ENCODE assay signal across 8 mouse cellular contexts in genomic region chr11:54867049-54867385, GRCm38 (mm10). TPM values are rescaled to one million over a fixed set of nuclear protein-coding genes. Genes with fewer than 3 reads are reported as not detected.
DNase-seq lines count a peak whose midpoint lies in the region; ATAC-seq and TF ChIP-seq lines count a peak whose summit lies in the region.

No protein-coding gene starts in this region.

- no peak for TF ChIP-seq EP300 in liver, embryonic 14.5 days (IDR thresholded peaks at IDR 0.05; ENCODE audit: low read depth)

- TF ChIP-seq POLR2A in cortical plate, adult 2 months (IDR thresholded peaks at IDR 0.05; ENCODE audit: extremely low read depth, insufficient read depth, low read length) = no peak

- peaks cover 6% of the 10 kb centered on the region for H3K4me1 ChIP-seq in cortical plate, adult 2 months (ENCODE audit: control insufficient read depth, insufficient read depth, low read length)
- H3K4me1 ChIP-seq in hindbrain, embryonic 16.5 days (ENCODE audit: control insufficient read depth, insufficient read depth, low read depth, low read length) = peaks cover 23% of the 10 kb centered on the region
- peaks cover 9 to 29% of the 10 kb centered on the region in 2 experiments for H3K4me1 ChIP-seq in liver, embryonic 14.5 days (replicated peaks; ENCODE audit: control insufficient read depth in 2 of 2, insufficient read depth in 2 of 2, low read length in 1 of 2)
- H3K4me1 ChIP-seq in stomach, embryonic 15.5 days = peaks cover 14% of the 10 kb centered on the region

- TF ChIP-seq CTCF in cortical plate, adult 2 months (IDR thresholded peaks at IDR 0.05; ENCODE audit: extremely low read depth, insufficient read depth, low read length) = no peak
- TF ChIP-seq CTCF in liver, embryonic 14.5 days (IDR thresholded peaks at IDR 0.05; ENCODE audit: low read depth) = no peak

- H3K27ac ChIP-seq in cortical plate, adult 2 months (ENCODE audit: insufficient read depth, low read length) = peak overlapping the region; percentile 95
- peak overlapping the region; percentile 92 for H3K27ac ChIP-seq in hindbrain, embryonic 16.5 days (ENCODE audit: low read depth, low read length)
- peak overlapping the region; percentile 71 for H3K27ac ChIP-seq in liver, embryonic 14.5 days
- peak overlapping the region; percentile 92 for H3K27ac ChIP-seq in stomach, embryonic 15.5 days

- peak; percentile 40 to 43 for DNase-seq in right cerebral cortex, adult 2 months (ENCODE audit: low spot score in 2 of 2)
- no peak for DNase-seq in right cerebral cortex, postnatal 14 days
- DNase-seq in liver, embryonic 14.5 days (ENCODE audit: low read depth in 3 of 3, low spot score in 3 of 3) = peak in 2 of 3 experiments; percentile 47 to 52
- DNase-seq in layer of hippocampus, adult 9-11 months = no peak
- no peak for DNase-seq in urinary bladder, adult 2 months (ENCODE audit: low spot score)

- no peaks in the 10 kb centered on the region for H3K27me3 ChIP-seq in hindbrain, embryonic 16.5 days (replicated peaks; ENCODE audit: control insufficient read depth, insufficient read depth, low read length)
- no peaks in the 10 kb centered on the region for H3K27me3 ChIP-seq in liver, embryonic 14.5 days (ENCODE audit: control insufficient read depth, insufficient read depth, low read length)
- no peaks in the 10 kb centered on the region for H3K27me3 ChIP-seq in stomach, embryonic 15.5 days (replicated peaks)

- no peaks in the 10 kb centered on the region for H3K9me3 ChIP-seq in hindbrain, embryonic 16.5 days (ENCODE audit: control insufficient read depth, low read length)
- no peaks in the 10 kb centered on the region for H3K9me3 ChIP-seq in liver, embryonic 14.5 days (ENCODE audit: control insufficient read depth, low read length)
- H3K9me3 ChIP-seq in stomach, embryonic 15.5 days = no peaks in the 10 kb centered on the region

- ATAC-seq in hindbrain, embryonic 16.5 days = 0 out of 2 replicates have a peak, but pooled peaks have one; percentile 21
- peak; percentile 63 for ATAC-seq in liver, embryonic 14.5 days (ENCODE audit: insufficient read depth)
- ATAC-seq in stomach, embryonic 15.5 days (ENCODE audit: insufficient read depth, low FRiP score, low read depth) = peak; percentile 49

- peak overlapping the region; percentile 69 for H3K4me2 ChIP-seq in hindbrain, embryonic 16.5 days (ENCODE audit: low read length)
- H3K4me2 ChIP-seq in liver, embryonic 14.5 days (ENCODE audit: low read depth) = peak overlapping the region; percentile 81
- peak overlapping the region; percentile 52 for H3K4me2 ChIP-seq in stomach, embryonic 15.5 days

- 2% methylated on average over 5 of the region's 5 CpGs for WGBS in hindbrain, embryonic 16.5 days
- under 1% methylated on average over 5 of the region's 5 CpGs for WGBS in liver, embryonic 14.5 days (ENCODE audit: insufficient replicate concordance)
- WGBS in stomach, embryonic 15.5 days = under 1% methylated on average over 5 of the region's 5 CpGs

- peak overlapping the region; percentile 98 for H3K9ac ChIP-seq in hindbrain, embryonic 16.5 days (ENCODE audit: low read depth, low read length)
- H3K9ac ChIP-seq in liver, embryonic 14.5 days (replicated peaks) = peak overlapping the region; percentile 88
- peak overlapping the region; percentile 93 for H3K9ac ChIP-seq in stomach, embryonic 15.5 days

- H3K4me3 ChIP-seq in cortical plate, adult 2 months (ENCODE audit: insufficient read depth, low read length) = peak overlapping the region; percentile 75
- H3K4me3 ChIP-seq in hindbrain, embryonic 16.5 days (ENCODE audit: low read length) = peak overlapping the region; percentile 93
- H3K4me3 ChIP-seq in liver, embryonic 14.5 days (ENCODE audit: insufficient read depth in 1 of 2, low read depth in 2 of 2, low read length in 2 of 2) = peak overlapping the region; percentile 78 to 86
- peak overlapping the region; percentile 85 for H3K4me3 ChIP-seq in stomach, embryonic 15.5 days (replicated peaks)

- peaks cover 12% of the 10 kb centered on the region for H3K36me3 ChIP-seq in hindbrain, embryonic 16.5 days (ENCODE audit: control insufficient read depth, insufficient read depth, low read length)
- H3K36me3 ChIP-seq in liver, embryonic 14.5 days (replicated peaks; ENCODE audit: control insufficient read depth, insufficient read depth, low read depth) = peaks cover 20% of the 10 kb centered on the region
- H3K36me3 ChIP-seq in stomach, embryonic 15.5 days = peaks cover 26% of the 10 kb centered on the region

RNA-seq across cellular contexts. Expression of gene Hint1, which starts 0.8 kb away (rescaled TPM):
- 532 and 541 TPM in 2 replicates for polyA plus RNA-seq in cortical plate, adult 2 months (2012; rRNA removed)
- polyA plus RNA-seq in hindbrain, embryonic 16.5 days (2015; fragmentation: Nextera tagmentation; extraction: Ambion mirVana) = 728 and 827 TPM in 2 replicates
- polyA plus RNA-seq in liver, embryonic 14.5 days (2012; rRNA removed) = 293 and 330 TPM in 2 replicates
- polyA plus RNA-seq in liver, embryonic 14.5 days (2014; fragmentation: Nextera tagmentation; extraction: Ambion mirVana) = 442 and 509 TPM in 2 replicates
- polyA plus RNA-seq in stomach, embryonic 15.5 days (2015; fragmentation: Nextera tagmentation; extraction: Ambion mirVana) = 602 and 675 TPM in 2 replicates
- polyA plus RNA-seq in urinary bladder, adult 2 months (2012; rRNA removed) = 453 and 489 TPM in 2 replicates

RNA-seq across cellular contexts. Expression of gene Lyrm7, which starts 6.3 kb away (rescaled TPM):
- 24.4 and 25.1 TPM in 2 replicates for polyA plus RNA-seq in cortical plate, adult 2 months (2012; rRNA removed)
- polyA plus RNA-seq in hindbrain, embryonic 16.5 days (2015; fragmentation: Nextera tagmentation; extraction: Ambion mirVana) = 10.4 and 10.6 TPM in 2 replicates
- 1.8 and 2.0 TPM in 2 replicates for polyA plus RNA-seq in liver, embryonic 14.5 days (2012; rRNA removed)
- 5.4 and 6.4 TPM in 2 replicates for polyA plus RNA-seq in liver, embryonic 14.5 days (2014; fragmentation: Nextera tagmentation; extraction: Ambion mirVana)
- polyA plus RNA-seq in stomach, embryonic 15.5 days (2015; fragmentation: Nextera tagmentation; extraction: Ambion mirVana) = 7.5 and 11.6 TPM in 2 replicates
- polyA plus RNA-seq in urinary bladder, adult 2 months (2012; rRNA removed) = 5.0 and 6.3 TPM in 2 replicates

RNA-seq across cellular contexts. Expression of gene Gpx3, which starts 35.2 kb away (rescaled TPM):
- 4.1 and 5.9 TPM in 2 replicates for polyA plus RNA-seq in cortical plate, adult 2 months (2012; rRNA removed)
- 78.5 and 78.8 TPM in 2 replicates for polyA plus RNA-seq in hindbrain, embryonic 16.5 days (2015; fragmentation: Nextera tagmentation; extraction: Ambion mirVana)
- polyA plus RNA-seq in liver, embryonic 14.5 days (2012; rRNA removed) = 8.3 and 10.6 TPM in 2 replicates
- polyA plus RNA-seq in liver, embryonic 14.5 days (2014; fragmentation: Nextera tagmentation; extraction: Ambion mirVana) = 26.4 and 27.0 TPM in 2 replicates
- polyA plus RNA-seq in stomach, embryonic 15.5 days (2015; fragmentation: Nextera tagmentation; extraction: Ambion mirVana) = 164 and 171 TPM in 2 replicates
- polyA plus RNA-seq in urinary bladder, adult 2 months (2012; rRNA removed) = 53.0 and 110 TPM in 2 replicates

Comparison
In these comparisons a context has a peak if more than half of its experiments do, and no peak if none do; other contexts are left out.
1. DNase-seq: peak in right cerebral cortex, adult 2 months (2 of 2) and liver, embryonic 14.5 days (2 of 3); none in right cerebral cortex, postnatal 14 days (single experiment), layer of hippocampus, adult 9-11 months (single experiment) and urinary bladder, adult 2 months (single experiment).
2. Peak in every context shown above with its lines, with median percentiles within 50 percentile points of each other: H3K27ac ChIP-seq, H3K4me3 ChIP-seq, ATAC-seq, H3K4me2 ChIP-seq and H3K9ac ChIP-seq.